Mouse (Mus musculus) limb, embryonic 14.5 days (tissue): Measurements from ENCODE around the gene Arhgap22. TPM values are rescaled to one million over a fixed set of nuclear protein-coding genes. Genes with fewer than 3 reads are reported as not detected.

Experiments
- ATAC-seq: fragments of 200-750 bp; cut with Nextera tagmentation; 2 replicates; pipeline ENCODE4 v1.8.0; 2017; ENCODE audit warnings: low read depth, moderate number of reproducible peaks, moderate TSS enrichment; ENCODE audit not compliant: low FRiP score
- DNase-seq: peaks from one replicate; pipeline ENCODE4 v3.0.0-alpha.2; 2015; ENCODE audit warnings: low spot score
- H3K27ac ChIP-seq: fragments of 300-500 bp; sonication (generic); replicated peaks from 2 replicates; pipeline ENCODE4 v1.5.1; 2014; ENCODE audit warnings: low read depth, mild to moderate bottlenecking, low read length, moderate library complexity, mixed read lengths
- H3K27me3 ChIP-seq: fragments of 300-500 bp; sonication (generic); 2 replicates; pipeline ENCODE4 v1.6.1; 2014; ENCODE audit warnings: low read length, mixed read lengths; ENCODE audit not compliant: control insufficient read depth, insufficient read depth
- H3K36me3 ChIP-seq: fragments of 300-500 bp; sonication (generic); 2 replicates; pipeline ENCODE4 v1.6.1; 2014; ENCODE audit warnings: mild to moderate bottlenecking, low read length, moderate library complexity, mixed read lengths; ENCODE audit not compliant: control insufficient read depth, insufficient read depth
- H3K4me1 ChIP-seq: fragments of 300-500 bp; sonication (generic); 2 replicates; pipeline ENCODE4 v1.6.1; 2014; ENCODE audit warnings: antibody characterized with exemption, low read length, mixed read lengths; ENCODE audit not compliant: control insufficient read depth, insufficient read depth
- H3K4me2 ChIP-seq: fragments of 300-500 bp; sonication (generic); replicated peaks from 2 replicates; pipeline ENCODE4 v1.6.1; 2014; ENCODE audit warnings: low read depth, mild to moderate bottlenecking, low read length, moderate library complexity; ENCODE audit not compliant: severe bottlenecking
- H3K4me3 ChIP-seq: fragments of 300-500 bp; sonication (generic); replicated peaks from 2 replicates; pipeline ENCODE4 v1.5.1; 2014; ENCODE audit warnings: low read length
- H3K9ac ChIP-seq: fragments of 300-500 bp; sonication (generic); 2 replicates; pipeline ENCODE4 v1.6.1; 2014; ENCODE audit warnings: mild to moderate bottlenecking, low read depth, low read length, moderate library complexity; ENCODE audit not compliant: severe bottlenecking
- H3K9me3 ChIP-seq: fragments of 300-500 bp; sonication (generic); 2 replicates; pipeline ENCODE4 v1.6.1; 2016; ENCODE audit warnings: low read length; ENCODE audit not compliant: control insufficient read depth
- POLR2A ChIP-seq: fragments of 200-500 bp; IDR thresholded peaks from 2 replicates; pipeline ENCODE4 v1.8.0; 2012; ENCODE audit warnings: inconsistent platforms, mild to moderate bottlenecking, moderate library complexity, borderline replicate concordance; ENCODE audit not compliant: insufficient read depth, insufficient read length; ENCODE audit errors: extremely low read depth
- WGBS: fragments of 180-500 bp; shearing (Covaris S2); extraction: QIAGEN DNeasy Blood & Tissue Kit; methylation state at CpG from one replicate; pipeline ENCODE4 v1.1.7; 2014; 5-methylcytosine and 5-hydroxymethylcytosine counted together
- polyA plus RNA-seq, 2 experiments: library from polyadenylated mRNA; depleted of rRNA in 1 of 2; stranded (reverse) in 1 of 2; unstranded in 1 of 2; fragments of >200 nt; fragmentation: Nextera tagmentation in 1 of 2; extraction: Ambion mirVana in 1 of 2; gene quantifications; 2 replicates each; pipeline versions ENCODE4 v1.2.1 to v1.2.3; 2012 to 2014

Arhgap22 gene
- polyA plus RNA-seq, 2 experiments = 4.8 to 5.3 TPM

DNA sequence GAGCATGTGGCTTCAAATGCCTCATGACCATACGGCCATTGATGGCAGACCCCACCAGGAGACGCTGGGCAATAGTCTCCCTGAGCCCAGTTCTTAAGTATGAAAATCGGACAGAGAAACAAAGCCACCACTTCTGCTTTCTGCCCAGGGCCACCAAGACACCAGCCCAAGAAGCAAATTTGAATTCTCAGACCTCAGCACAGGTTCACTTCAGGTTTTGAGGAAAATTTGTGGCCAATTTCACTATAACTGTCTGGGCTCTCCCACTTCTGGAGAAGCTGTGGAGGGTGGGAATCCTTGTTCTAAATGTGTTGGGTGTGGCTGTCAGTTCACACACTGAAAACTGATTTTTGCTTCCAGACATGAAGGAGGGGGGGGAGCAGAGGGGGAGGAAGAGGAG, 19.6 kb upstream of the Arhgap22 start:
- no peak overlapping the region for H3K4me2 ChIP-seq
- WGBS = 64% methylated on average over 3 of the region's 3 CpGs

DNA sequence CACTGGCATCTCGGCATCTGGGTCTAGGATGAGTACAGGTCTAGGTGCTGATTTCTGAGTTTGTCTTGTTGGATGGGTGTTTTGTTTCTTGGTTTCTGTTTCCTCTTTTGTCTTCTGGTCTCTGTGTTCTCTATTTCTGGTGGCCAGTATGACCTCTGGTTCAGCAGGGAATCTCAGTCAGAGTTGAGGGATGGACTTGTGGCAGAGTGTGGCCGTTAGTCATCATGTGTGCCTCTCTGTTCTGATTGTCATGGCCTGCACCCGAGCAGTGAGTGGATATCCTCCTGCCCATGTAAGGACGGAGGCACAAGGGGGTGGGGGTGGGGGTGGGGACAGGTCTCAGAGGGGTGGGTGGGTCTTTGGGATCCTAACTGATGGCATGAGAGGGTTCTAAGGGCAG, 11.7 kb upstream of the Arhgap22 start:
- Histone ChIP-seq H3K9me3 (no peaks in the 10 kb centered on the region), H3K36me3 (no peaks in the 10 kb centered on the region), H3K4me3 (no peak overlapping the region), H3K9ac (no peak overlapping the region), H3K27ac (no peak overlapping the region), H3K4me1 (no peaks in the 10 kb centered on the region), H3K27me3 (no peaks in the 10 kb centered on the region), H3K4me2 (no peak overlapping the region)
- ATAC-seq (no peak), DNase-seq (no peak)
- 85% methylated on average over 4 of the region's 4 CpGs for WGBS
- no peak for TF ChIP-seq POLR2A

More for the DNA sequence above, 19.6 kb upstream of the Arhgap22 start:
- no peaks in the 10 kb centered on the region for H3K27me3 ChIP-seq
- DNase-seq = no peak
- H3K4me1 ChIP-seq = no peaks in the 10 kb centered on the region
- H3K9ac ChIP-seq = no peak overlapping the region
- H3K4me3 ChIP-seq = no peak overlapping the region
- ATAC-seq = no peak
- H3K36me3 ChIP-seq = no peaks in the 10 kb centered on the region
- H3K9me3 ChIP-seq = no peaks in the 10 kb centered on the region
- no peak for TF ChIP-seq POLR2A
- no peak overlapping the region for H3K27ac ChIP-seq

DNA sequence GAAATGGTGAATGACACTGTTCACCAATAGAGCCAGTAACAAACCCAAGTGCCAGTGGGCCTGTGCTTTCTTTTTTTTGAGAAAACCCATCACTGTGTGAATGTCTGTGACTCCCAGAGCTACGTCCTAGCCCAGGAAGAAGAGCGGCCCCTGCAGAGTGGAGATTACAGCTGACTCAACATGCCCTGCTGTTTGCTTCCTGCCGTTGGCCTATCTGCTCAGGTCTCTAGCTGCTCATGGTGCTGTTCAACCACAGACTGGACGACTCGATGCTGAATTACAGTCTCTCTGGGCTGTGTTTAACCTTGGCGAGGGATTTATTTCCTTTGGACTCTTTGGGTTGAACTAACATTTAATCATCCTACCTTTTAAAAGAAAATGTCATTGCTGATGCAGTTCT, 10.9 kb upstream of the Arhgap22 start:
- 84% methylated on average over 6 of the region's 6 CpGs for WGBS

DNA sequence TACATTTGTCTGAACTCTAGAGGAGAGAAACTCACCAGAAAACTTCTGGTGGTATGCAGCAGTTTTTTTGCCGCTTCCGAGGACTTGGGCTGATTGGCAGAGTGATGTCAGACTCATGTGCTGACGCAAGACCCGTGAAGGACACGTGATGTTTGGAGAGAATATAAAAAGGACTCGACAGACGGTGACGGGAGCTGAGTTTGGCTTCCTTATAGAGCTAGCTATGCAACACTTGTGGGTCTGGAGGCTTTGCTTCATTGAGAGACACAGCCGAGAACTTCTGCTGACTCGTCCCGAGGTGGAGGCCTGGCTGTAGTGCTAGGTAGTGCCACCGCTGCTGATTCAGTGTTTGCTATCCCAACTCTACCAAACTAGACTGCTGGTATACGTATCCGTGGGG, 10.0 kb upstream of the Arhgap22 start:
- H3K4me1 ChIP-seq = no peaks in the 10 kb centered on the region
- TF ChIP-seq POLR2A = no peak
- no peaks in the 10 kb centered on the region for H3K9me3 ChIP-seq
- no peak overlapping the region for H3K4me3 ChIP-seq
- H3K36me3 ChIP-seq = no peaks in the 10 kb centered on the region
- no peak for ATAC-seq
- WGBS = 89% methylated on average over 14 of the region's 14 CpGs
- no peak for DNase-seq
- H3K4me2 ChIP-seq = no peak overlapping the region
- no peak overlapping the region for H3K27ac ChIP-seq
- H3K27me3 ChIP-seq = no peaks in the 10 kb centered on the region
- H3K9ac ChIP-seq = no peak overlapping the region

More for the DNA sequence above, 10.9 kb upstream of the Arhgap22 start:
- no peaks in the 10 kb centered on the region for H3K9me3 ChIP-seq
- H3K4me1 ChIP-seq = no peaks in the 10 kb centered on the region
- no peak for TF ChIP-seq POLR2A
- H3K9ac ChIP-seq = no peak overlapping the region
- H3K36me3 ChIP-seq = no peaks in the 10 kb centered on the region
- no peak overlapping the region for H3K4me2 ChIP-seq
- DNase-seq (no peak), ATAC-seq (no peak)
- H3K27ac ChIP-seq = no peak overlapping the region
- no peak overlapping the region for H3K4me3 ChIP-seq
- H3K27me3 ChIP-seq = no peaks in the 10 kb centered on the region

DNA sequence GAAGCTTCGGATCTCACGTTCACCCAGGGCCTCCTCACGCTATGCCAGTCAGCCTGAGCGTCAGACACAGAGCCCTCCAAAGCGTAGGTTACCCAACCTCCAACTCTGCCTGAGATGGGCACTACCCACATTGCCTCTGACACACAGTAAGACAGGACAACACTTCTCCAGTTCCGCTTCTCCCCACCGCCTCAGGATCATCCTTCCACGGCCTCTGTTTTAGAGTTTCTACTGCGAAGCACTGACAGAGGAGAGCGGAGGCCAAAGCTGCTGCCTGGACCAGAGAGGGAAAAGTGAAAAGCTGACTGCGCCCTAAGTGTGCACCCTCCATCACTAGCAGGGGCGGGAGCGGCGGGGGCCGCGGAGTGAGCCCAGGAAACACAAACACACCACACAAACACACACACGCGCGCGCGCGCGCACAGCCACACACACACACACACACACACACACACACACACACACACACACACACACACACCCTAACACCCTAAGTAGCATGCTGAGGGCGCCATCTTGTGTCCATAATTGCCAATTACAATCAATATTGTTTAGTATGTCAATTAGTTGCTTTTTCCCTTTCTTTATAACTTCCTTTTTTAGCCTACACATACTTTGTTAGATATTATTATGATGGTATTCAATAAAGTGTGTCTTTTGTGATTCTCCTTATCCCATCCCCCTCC, 8.4 kb upstream of the Arhgap22 start:
- peak overlapping the region; percentile 7; the same call in 1 of the 2 replicates for H3K4me3 ChIP-seq
- H3K4me2 ChIP-seq = peak overlapping the region; percentile 36
- no peak for TF ChIP-seq POLR2A
- H3K9me3 ChIP-seq = no peaks in the 10 kb centered on the region
- no peak overlapping the region for H3K27ac ChIP-seq
- H3K27me3 ChIP-seq = no peaks in the 10 kb centered on the region
- 30% methylated on average over 24 of the region's 24 CpGs for WGBS
- no peaks in the 10 kb centered on the region for H3K4me1 ChIP-seq
- ATAC-seq = no peak
- peak; percentile 44 for DNase-seq
- no peak overlapping the region for H3K9ac ChIP-seq
- no peaks in the 10 kb centered on the region for H3K36me3 ChIP-seq

DNA sequence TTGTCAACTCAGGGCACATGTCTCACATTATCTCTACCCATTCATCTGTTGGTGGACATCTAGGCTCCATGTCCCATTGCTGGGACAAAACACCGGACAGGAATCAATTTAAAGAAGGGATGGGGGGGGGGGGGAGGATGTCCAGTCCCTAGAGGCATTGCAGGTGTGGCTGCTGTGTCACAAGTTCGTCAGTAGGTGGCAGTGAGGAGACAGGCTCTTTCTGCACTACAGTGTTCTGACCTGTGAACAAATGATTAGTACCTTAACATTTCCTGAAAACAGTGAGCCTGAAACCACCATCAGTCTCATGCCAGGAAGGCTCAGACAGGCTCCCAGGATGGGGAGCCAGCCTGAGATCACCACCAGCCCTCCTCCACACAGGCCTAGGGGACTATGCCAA, 6.8 kb upstream of the Arhgap22 start:
- Histone ChIP-seq H3K4me3 (no peak overlapping the region), H3K27me3 (no peaks in the 10 kb centered on the region), H3K9me3 (no peaks in the 10 kb centered on the region), H3K4me1 (no peaks in the 10 kb centered on the region), H3K36me3 (no peaks in the 10 kb centered on the region), H3K4me2 (no peak overlapping the region), H3K27ac (no peak overlapping the region), H3K9ac (no peak overlapping the region)
- TF ChIP-seq POLR2A = no peak
- ATAC-seq (no peak), DNase-seq (no peak)
- 15% methylated on average over 2 of the region's 2 CpGs for WGBS
